Mouse (Mus musculus) urinary bladder, adult 18-20 months (tissue): ENCODE data around the gene Fasn.
"Not testable (repeated sequence)": the region's sequence is repeated elsewhere in the genome, so short reads cannot be mapped to it uniquely, and the experiment has no call there.

Experiments
- DNase-seq, 2 experiments: peaks; one replicate each; pipeline ENCODE4 v3.0.0; 2022; ENCODE audit warnings: low spot score in 2 of 2, mixed read lengths in 2 of 2

Fasn gene

DNA sequence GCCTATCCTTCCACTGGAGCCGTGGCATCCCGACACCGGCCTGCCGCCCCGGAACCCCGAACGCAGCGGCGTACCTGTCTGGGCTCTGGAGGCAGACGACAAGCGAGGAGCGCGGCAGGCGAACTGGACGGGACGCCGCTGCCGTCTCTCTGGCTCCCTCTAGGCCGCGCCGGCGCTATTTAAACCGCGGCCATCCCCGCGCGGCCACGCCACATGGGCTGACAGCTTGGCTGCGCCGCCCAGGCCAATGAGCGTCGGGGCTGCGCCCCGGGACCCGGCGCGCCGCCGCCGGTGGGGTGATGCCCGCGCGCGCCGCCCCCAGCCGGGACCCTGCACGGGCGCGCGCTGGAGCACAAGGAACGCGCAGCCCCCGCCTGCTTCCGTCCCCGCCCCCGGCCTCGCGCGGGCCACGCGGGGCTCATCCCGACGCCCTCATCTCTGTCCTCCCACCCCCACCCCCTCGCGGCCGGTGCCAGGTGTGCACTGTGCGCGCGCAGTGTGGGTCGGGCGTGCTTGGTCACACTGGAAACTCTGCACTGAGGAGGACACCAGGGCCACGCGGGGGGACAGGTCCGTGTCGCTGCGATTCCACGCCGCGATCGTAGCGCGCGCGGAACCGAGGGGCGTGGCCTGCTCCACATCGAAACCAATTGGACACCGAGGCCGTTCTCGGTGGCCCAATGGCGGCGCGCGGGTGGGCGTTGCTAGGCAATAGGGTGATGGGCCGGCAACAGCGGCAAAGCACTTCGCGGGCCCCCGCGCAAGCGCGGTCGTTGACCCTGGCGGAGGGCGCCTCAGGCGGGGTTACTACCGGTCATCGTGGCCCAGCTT is at the start of gene Fasn:
Gene Fasn, minus strand, starts transcription at position 592 of the 831 bp plus-strand sequence.
- DNase-seq: peak; percentile 92 to 93

DNA sequence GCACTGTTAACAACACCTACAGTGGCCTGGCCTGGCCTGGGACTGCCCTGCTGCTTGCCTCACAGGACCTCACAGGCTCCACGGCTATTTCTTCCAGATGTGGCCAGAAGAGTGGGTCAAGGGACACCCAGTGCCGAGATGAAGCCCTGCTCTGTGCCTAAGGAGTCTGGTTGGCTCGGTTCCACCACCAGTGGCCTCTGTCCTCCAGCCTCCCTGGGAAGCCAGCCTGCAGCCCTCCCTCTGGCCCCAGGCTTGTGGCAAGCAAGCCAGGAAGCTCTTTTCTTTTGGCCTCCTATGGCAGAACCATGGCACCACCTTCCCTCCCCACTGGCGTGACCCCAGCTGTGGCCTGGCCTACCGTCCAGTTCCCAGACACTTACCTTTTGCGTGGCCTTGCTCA is 48.9 kb upstream of the Fasn start:
- DNase-seq: no peak

DNA sequence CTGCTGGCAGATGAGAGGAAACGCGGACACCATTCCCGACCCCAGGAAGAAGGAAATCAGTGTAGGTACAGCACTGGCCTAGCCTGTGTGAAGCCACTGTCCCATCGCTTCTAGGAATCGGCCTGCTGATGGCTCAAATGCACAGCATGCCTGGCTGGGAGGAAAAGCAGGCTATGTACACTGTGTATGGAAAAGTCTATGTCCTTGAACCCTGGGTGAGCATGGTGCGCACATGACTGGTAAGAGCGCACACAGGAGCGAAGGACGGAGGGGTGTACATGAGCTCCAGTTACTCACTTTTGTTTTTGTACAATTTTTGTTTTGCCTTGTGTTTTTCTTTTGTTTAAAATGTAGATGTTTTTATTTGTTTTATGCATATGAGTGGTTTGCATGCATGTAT is 47.2 kb upstream of the Fasn start:
- no peak for DNase-seq

DNA sequence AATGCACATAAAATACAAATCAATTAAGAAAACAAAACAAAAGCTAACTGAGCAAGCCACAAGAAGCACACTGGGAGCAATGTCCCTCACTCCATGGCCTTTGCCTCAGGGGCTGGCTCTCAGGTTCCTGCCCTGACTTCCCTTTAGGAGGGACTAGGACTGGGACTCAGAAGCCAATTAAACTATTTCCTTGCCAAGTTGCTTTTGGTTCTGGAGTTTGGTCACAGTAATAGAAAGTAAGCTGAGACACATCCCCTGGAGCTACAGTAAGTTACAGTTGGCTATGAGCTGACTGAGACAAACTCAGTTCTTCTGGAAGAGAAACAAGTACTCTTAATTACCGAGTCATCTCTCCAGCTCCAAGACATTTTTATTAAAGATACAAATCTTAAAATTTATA is 41.5 kb upstream of the Fasn start:
- no peak for DNase-seq

DNA sequence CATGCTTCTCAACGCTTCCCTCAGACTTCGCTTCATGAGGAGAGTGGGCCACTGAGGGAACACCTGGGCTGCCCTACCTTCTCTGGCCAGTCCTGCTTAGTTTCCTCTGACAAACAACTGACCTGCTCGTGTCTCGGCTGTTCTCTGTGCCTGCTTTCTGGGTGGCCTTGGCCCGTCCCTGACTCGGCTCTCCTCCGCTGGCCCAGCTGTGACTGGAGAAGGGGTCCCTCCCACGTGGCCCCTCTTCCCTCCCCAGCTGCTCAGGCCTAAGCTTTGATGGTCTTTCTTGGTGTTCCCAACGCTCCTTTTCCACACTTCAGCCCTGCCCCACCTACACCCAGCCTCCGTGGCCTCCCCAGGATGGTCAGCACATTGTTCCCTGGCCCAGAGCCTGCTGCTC is 38.5 kb upstream of the Fasn start:
- no peak for DNase-seq

DNA sequence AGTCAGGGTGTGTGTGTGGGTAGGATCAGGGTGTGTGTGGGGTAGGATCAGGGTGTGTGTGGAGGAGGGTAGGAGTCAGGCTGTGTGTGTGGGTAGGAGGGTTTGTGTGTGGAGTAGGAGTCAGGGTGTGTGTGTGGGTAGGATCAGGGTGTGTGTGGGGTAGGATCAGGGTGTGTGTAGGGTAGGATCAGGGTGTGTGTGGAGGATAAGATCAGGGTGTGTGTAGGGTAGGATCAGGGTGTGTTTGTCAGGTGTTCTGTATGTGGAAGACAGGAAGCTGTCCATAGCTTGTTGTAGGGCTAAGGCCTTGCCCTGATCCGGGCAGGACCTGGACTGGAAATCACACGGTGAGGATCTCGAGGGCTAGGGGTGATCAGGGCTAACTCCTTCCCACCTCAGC is 31.6 kb upstream of the Fasn start:
- not testable (repeated sequence) for DNase-seq

DNA sequence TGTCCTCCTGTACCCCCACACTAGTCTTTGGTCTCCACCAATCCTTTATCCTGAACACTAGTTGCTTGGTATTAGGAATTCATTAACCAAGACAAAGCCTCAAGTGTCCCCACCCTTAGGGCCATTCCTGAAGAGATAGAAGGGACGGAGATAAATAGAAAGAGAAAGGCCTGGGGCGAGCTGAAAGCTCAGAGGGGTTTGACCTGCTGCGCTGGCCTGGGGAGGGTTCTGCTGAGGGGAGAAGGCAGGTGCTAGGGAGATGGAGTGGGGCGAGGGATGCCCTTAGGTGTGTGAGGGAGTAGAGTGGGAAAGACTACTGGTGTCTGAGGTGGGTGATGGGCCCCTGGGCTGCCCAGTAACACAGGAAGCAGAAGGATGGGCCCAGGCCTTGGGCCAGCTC is 29.4 kb upstream of the Fasn start:
- DNase-seq: no peak

DNA sequence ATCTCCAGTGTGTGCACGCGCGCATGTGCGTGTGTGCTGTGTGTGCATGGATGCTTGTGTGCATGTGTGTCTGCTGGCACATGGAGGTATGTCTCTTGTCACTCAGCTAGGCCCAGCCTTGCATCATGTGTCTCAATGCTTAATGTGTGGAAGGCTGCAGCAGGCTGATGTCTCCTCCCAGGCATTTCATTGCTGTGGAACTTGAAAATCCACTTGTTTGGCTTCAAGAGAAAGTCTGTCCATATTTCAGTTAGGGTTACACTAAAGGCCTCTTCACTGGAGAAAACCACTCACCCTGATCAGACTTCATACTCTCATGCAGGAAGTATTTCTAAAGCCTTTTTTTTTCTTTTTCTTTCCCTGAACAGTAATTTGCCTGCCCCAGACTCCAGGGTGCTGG is 28.8 kb upstream of the Fasn start:
- peak in 1 of 2 experiments; percentile 28 for DNase-seq

DNA sequence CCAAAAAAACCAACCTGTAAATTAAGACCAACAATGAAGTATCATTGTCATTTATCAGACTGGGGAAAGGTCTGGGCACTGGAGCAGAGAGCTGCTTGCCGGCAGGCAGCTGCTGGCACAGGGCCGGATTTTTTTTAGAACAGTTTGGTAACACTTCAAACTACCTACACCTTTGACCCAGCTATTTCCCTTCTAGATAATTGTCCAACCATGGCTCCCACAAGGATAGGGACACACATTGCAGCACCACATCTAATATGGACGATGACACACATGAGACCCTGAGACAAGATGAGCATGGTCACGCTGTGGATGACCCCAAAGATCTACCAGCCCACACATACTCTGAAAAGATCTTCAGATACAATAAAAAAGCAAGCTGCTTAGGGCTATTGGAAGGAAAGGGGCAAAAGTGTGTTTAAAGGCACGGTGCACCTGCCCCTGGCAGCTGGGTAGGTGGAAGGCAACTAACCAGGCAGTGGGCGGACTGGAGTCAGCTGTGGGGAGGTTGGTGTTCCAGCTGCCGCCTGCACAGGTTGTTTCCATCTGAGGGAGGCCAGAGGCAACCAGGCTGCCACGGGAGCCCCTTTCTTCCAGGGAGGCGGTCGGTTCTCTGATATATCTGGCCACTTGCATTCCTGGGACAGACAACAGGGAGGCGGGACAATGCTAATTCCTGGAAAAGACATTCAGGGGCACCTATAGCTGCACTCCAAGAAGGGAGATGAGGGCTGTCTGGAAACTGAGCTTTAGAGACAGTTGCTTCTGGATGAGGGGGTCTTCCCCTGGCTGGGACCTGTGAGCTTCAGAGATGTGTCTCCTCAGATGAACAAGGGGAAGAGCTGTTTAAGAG is 28.0 kb upstream of the Fasn start:
- peak; percentile 23 to 49 for DNase-seq

DNA sequence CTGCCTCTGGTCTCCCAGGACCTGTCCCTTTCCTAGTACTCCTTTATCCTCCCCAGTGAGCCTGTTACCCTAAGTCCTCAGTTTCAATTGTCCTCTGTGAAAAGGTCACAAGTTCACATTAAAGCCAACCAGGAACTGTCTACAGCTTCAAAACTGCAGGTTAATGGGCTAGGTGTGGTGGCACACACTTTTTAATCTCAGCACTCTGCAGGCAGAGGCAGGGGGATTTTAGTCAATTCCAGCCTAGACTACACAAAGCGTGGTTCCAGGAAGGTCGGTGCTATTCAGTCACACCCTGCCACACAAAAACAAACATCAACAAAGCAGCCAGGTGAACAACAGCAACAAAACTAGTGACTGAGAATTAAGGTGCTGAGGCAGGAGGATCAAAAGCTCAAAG is 27.2 kb upstream of the Fasn start:
- no peak for DNase-seq

DNA sequence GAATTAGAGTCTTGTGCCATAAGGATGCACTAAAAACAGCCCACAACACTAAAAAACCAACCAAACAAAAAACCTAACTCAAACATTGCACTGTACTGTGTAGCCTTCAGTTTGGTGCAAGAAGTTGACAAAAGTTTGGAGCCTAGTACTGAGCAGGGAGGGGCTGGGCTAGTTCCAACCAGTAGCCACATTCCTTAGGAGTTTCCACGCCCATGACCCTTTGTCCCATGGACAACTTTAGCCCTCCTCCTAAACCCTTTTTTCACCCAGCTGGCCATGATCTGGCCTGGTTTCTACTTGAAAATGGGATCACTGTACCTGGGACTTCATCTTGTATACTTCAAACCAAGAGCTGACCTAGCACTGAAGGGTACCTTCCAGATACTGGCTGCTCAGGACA is 26.8 kb upstream of the Fasn start:
- DNase-seq: peak in 1 of 2 experiments; percentile 54

DNA sequence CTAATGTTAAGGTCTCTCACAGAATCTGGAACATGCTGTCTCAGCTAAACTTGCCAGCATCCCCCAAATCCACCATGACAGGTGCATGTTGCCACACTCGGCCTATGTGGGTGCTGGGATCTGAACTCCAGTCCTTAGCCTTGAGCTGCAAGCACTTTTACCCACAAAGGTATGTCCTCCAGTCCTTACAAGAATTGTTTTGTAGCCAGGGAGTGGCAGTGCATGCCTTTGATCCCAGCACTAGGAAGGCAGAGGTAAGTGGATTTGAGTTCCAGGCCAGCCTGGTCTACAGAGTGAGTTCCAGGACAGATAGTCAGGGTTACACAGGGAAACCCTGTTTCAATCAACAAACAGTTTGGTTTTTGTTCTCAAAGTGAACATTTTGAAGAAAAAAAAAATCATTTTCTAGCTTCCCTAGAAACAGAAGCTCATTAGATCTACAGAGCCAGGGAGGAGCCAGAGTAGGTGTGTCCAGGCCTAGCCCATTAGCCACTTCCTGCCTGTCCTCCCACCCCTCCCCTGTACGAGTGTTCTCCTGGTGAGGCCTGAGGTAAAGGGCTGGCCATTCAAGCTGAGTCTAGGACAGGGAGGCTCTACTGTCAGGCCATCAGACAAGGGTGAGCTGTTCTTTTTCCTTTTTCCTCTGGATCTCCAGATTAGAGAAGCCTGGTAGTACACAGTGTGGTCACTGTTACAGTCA is 26.1 kb upstream of the Fasn start:
- DNase-seq: peak in 1 of 2 experiments; percentile 56

DNA sequence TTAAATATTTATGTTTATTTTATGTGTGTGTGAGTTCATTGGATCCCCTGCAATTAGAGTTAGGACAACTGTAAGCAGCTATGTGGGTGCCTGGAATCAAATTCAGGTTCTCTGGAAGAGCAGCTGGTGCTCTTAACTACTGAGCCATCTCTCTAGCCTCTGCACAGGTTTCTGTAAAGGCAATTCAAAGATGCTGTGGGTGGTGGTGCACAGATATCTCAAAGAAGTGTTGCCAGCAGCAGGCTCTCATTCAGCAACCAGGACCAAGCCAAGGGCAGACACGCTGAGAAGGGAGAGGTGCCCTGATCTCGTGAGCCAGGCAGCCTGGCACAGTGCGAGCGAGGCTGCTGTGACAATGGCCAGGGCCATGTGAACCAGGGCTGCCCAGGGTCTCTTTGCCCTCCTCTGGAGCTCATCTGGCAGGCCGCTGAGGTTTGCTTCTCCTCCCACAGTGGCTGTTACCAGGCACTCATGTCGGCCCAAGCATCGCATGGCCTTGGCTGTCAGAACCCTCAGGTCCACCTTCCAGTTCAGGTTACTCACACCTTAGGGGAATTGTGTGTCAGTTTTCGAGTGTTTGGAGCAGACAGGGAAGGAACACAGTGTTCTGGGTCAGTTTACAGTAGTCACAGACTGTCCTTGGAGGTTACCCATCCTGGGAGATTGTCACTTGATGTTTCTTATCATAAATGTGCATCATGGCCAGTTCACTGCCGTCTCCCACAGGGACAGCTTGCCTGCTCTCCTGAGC is 22.6 kb upstream of the Fasn start:
- DNase-seq: no peak

DNA sequence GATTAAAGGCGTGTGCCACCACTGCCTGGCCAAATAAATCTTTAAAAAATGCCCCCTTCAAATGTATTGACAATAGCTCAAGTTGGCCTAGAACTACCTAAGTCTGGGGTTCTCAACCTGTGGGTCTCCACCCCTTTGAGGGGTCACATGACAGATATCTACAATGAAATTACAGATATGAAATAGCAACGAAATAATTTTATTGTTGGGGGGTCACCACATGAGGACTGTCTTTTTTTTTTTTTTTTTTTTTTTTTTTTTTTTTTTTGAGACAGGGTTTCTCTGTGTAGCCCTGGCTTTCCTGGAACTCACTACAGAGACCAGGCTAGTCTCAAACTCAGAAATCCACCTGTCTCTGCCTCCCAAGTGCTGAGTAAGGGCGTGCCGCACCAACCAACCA is 20.0 kb upstream of the Fasn start:
- DNase-seq: no peak

DNA sequence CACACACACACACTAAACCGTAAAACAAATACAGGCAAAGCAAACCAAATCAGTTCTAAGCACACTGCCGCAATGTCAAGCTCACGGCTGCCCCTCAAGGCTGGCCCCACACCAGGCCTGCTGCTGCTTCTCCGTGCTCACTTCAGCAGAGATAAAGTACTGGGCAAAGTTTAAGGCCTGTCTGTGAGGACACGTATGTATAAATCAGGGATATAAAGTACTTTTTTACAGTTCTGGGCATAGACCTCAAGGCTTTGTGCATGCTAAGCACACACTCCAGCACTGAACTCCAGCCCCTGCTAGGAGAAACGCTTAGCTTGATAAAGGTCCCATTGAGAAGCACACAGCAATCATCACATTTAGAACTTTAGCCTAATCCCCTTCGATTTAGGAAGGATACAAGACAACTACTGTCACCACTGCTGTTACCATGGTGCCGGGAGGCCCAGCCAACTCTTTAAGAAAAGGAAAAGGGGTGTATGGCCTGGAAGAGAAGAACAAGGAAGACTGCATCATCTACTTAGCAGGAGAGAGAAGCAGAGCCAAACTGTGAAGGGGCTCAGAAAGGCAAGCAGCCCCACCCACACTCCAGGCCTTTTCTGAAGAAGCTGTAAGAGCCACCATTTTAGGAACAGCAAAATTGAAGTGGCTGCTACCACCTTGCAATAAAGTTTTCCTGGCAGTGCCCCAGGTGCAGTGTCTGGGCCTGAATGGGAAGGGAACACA is 9.4 kb upstream of the Fasn start:
- DNase-seq: no peak

DNA sequence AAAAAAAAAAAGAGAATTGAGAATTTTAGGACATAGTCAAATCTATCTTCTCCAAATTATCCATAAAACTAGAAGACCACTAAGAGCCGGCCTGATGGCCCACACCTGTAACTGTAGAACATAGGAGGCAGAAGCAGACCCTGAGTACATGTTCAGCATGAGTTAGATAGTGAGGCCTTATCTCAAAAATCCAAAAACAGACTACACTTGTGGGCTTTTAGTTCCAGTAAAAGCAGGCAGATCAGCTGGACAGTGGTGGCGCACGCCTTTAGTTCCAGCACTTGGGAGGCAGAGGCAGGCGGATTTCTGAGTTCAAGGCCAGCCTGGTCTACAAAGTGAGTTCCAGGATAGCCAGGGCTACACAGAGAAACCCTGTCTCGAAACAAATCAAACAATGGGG is 8.6 kb upstream of the Fasn start:
- DNase-seq: not testable (repeated sequence)

DNA sequence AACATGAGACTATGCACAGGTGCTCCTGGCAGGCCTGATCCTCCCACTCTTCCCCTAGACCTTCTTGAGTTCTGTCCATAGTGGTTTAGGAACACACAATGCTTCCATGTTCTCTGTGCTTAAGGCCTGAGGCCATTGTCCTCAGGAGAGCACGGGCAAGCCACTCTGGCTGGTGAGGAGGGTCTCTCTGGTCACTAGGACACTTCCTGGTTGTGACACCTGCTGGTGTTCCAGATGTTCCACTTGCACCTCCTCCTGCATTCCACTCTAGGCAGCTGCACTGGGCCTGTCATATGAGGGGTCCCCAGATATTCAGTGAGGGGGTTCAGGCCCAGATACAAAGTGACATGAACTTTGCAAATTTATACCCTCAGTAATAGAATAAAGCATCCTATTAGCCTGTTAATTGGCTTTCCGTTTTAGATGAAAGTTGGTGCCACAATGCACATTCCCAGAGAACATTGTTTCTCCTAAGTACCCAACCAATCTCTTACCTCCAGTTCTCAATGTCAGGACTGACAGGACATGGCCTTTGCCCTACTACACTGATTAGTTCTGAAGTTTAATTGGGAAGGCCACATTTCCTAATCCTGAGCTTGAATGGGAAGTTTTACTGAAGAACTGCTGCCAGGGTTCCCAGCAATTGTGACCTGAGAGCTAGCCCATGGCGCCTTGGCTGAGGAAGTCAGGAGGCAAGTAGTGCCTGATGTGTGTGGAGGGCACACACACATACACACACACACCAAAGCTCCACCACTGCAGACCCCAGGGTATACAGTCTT is 7.5 kb upstream of the Fasn start:
- no peak for DNase-seq

DNA sequence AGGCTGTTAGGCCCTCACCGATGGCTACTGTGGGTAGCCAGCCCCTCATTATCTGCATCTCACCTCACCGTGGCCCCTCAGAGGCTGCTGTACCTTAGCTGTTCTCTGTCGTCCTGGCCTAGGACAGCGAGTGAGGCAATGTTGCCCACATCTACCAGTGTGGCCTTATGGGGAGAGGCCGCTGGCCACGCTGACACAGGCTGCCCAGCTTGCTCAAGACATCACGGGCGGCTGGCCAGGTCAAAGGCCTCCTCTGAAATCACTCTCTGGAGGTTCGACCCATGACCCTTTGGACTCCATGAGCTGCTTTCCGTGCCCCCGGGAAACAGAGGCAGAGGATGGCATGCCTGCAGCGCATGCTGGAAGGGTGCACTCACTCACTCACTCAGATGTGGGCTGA is 6.3 kb upstream of the Fasn start:
- no peak for DNase-seq

DNA sequence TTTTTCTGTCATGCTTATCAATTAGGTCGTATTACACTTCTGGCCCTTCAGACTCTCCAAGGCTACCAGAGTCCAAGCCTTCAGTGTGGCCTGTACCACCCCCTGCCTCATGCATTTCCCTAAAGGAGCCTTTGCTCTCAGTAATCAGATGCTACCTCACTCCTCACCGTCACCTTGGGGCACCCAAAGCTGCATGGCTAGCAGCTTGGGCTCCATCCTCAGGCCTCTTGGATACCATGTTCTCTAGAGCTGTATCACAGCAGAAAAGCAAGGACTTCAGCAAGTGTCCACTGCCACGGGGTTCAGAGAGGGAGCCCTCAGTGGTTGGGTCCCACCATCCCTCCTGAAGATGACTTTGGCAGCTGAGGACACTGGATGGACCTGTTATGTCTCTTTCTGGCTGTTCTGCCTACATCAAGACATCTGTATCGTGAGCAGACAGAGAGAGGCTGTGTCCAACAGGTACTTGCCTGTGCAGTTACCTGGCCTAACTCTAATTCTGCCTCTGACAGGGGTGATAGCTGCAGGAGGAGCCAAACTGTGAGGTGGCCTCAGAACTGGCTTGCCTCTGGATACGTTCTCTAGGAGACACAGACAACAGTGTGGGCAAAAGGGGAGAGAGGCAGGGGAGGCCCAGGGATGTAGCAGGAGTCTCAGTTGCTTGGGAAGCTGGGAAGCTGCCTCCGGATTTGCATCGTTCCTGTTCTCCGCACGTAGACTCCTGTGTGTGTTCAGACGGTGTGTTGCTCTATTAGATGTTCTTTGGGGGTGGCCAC is 5.6 kb upstream of the Fasn start:
- DNase-seq: no peak
